Mouse (Mus musculus) intestine, postnatal 0 days (tissue): Measurements from ENCODE around the gene Ncmap. TPM values are rescaled to one million over a fixed set of nuclear protein-coding genes. Genes with fewer than 3 reads are reported as not detected.
"Not testable (repeated sequence)": the region's sequence is repeated elsewhere in the genome, so short reads cannot be mapped to it uniquely, and the experiment has no call there.

Source experiments
- ATAC-seq: fragments of 200-750 bp; cut with Nextera tagmentation; 2 replicates; pipeline ENCODE4 v1.8.0; 2017; ENCODE audit warnings: mild to moderate bottlenecking, moderate TSS enrichment, moderate library complexity
- H3K27ac ChIP-seq: fragments of 300-500 bp; sonication (generic); 2 replicates; pipeline ENCODE4 v1.5.1; 2014; ENCODE audit warnings: mild to moderate bottlenecking, low read depth, low read length, moderate library complexity
- H3K27me3 ChIP-seq: fragments of 300-500 bp; sonication (generic); replicated peaks from 2 replicates; pipeline ENCODE4 v1.6.1; 2014; ENCODE audit warnings: low read length, mixed read lengths; ENCODE audit not compliant: control insufficient read depth, insufficient read depth
- H3K36me3 ChIP-seq: fragments of 300-500 bp; sonication (generic); 2 replicates; pipeline ENCODE4 v1.6.1; 2014; ENCODE audit warnings: mild to moderate bottlenecking, moderate library complexity; ENCODE audit not compliant: control insufficient read depth, insufficient read depth
- H3K4me1 ChIP-seq: fragments of 300-500 bp; sonication (generic); replicated peaks from 2 replicates; pipeline ENCODE4 v1.6.1; 2014; ENCODE audit warnings: antibody characterized with exemption, low read length, mixed read lengths; ENCODE audit not compliant: control insufficient read depth, insufficient read depth
- H3K4me2 ChIP-seq: fragments of 300-500 bp; sonication (generic); replicated peaks from 2 replicates; pipeline ENCODE4 v1.6.1; 2014; ENCODE audit warnings: low read depth, mild to moderate bottlenecking, moderate library complexity
- H3K4me3 ChIP-seq: fragments of 300-500 bp; sonication (generic); 2 replicates; pipeline ENCODE4 v1.5.1; 2014; ENCODE audit warnings: low read depth, low read length
- H3K9ac ChIP-seq: fragments of 300-500 bp; sonication (generic); 2 replicates; pipeline ENCODE4 v1.6.1; 2014; ENCODE audit warnings: mild to moderate bottlenecking, low read depth, low read length
- H3K9me3 ChIP-seq: fragments of 300-500 bp; sonication (generic); 2 replicates; pipeline ENCODE4 v1.6.1; 2016; ENCODE audit warnings: mixed run types; ENCODE audit not compliant: control insufficient read depth
- CTCF ChIP-seq: sonication (generic); IDR thresholded peaks from 2 replicates; pipeline ENCODE4 v1.5.1; 2016; ENCODE audit warnings: low read depth, mild to moderate bottlenecking, control low read depth, antibody characterized with exemption, moderate library complexity
- WGBS: fragments of 180-500 bp; shearing (Covaris S2); extraction: QIAGEN DNeasy Blood & Tissue Kit; methylation state at CpG from one replicate; pipeline ENCODE4 v1.1.7; 2014; 5-methylcytosine and 5-hydroxymethylcytosine counted together
- polyA plus RNA-seq: library from polyadenylated mRNA; unstranded; fragments of >200 nt; fragmentation: Nextera tagmentation; extraction: Ambion mirVana; gene quantifications from 2 replicates; pipeline ENCODE4 v1.2.1, GENCODE M21; 2015

The Ncmap gene
- polyA plus RNA-seq, 1 experiment from 2014 or later, result 2.5 TPM

GRCm38 (mm10) chr4:135358736-135359135 is 39.3 kb downstream of the Ncmap start:
- Histone ChIP-seq H3K4me2 (no peak overlapping the region), H3K27ac (no peak overlapping the region), H3K9me3 (no peaks in the 10 kb centered on the region), H3K4me3 (no peak overlapping the region), H3K4me1 (peaks cover 5% of the 10 kb centered on the region; the same call in 1 of the 2 replicates), H3K27me3 (no peaks in the 10 kb centered on the region), H3K36me3 (no peaks in the 10 kb centered on the region), H3K9ac (no peak overlapping the region)
- WGBS, result under 1% methylated on average over 6 of the region's 6 CpGs
- peak; percentile 72 for TF ChIP-seq CTCF
- no peak for ATAC-seq

- no peak overlapping the region for H3K4me2 ChIP-seq
- no peak overlapping the region for H3K4me3 ChIP-seq
- no peaks in the 10 kb centered on the region for H3K36me3 ChIP-seq
- 66% methylated on average over 12 of the region's 12 CpGs for WGBS
- H3K27ac ChIP-seq, result no peak overlapping the region
- H3K9ac ChIP-seq, result no peak overlapping the region
- no peaks in the 10 kb centered on the region for H3K9me3 ChIP-seq
- peaks cover 5% of the 10 kb centered on the region; the same call in 1 of the 2 replicates for H3K4me1 ChIP-seq
- no peaks in the 10 kb centered on the region for H3K27me3 ChIP-seq
- no peak for ATAC-seq
- TF ChIP-seq CTCF, result no peak
These were observed 40.7 kb downstream of the Ncmap start for GRCm38 (mm10) chr4:135357221-135357920.

- ATAC-seq, result no peak
- no peak overlapping the region for H3K4me2 ChIP-seq
These were observed 42.0 kb downstream of the Ncmap start for GRCm38 (mm10) chr4:135355886-135356550.

GRCm38 (mm10) chr4:135354751-135355150 is 43.3 kb downstream of the Ncmap start:
- not testable (repeated sequence) for H3K4me1 ChIP-seq, H3K27ac ChIP-seq, H3K27me3 ChIP-seq, H3K9me3 ChIP-seq, H3K4me3 ChIP-seq, ATAC-seq, H3K36me3 ChIP-seq, H3K9ac ChIP-seq, H3K4me2 ChIP-seq

More at GRCm38 (mm10) chr4:135355886-135356550, 42.0 kb downstream of the Ncmap start:
- Histone ChIP-seq H3K4me1 (peaks cover 8% of the 10 kb centered on the region; the same call in 1 of the 2 replicates), H3K27me3 (no peaks in the 10 kb centered on the region), H3K36me3 (no peaks in the 10 kb centered on the region), H3K4me3 (no peak overlapping the region), H3K27ac (no peak overlapping the region), H3K9me3 (no peaks in the 10 kb centered on the region), H3K9ac (no peak overlapping the region)
- 40% methylated on average over 9 of the region's 9 CpGs for WGBS
- no peak for TF ChIP-seq CTCF

- Histone ChIP-seq H3K36me3 (0 out of 2 replicates have a peak, but pooled peaks cover 3% of the 10 kb centered on the region), H3K4me3 (peak overlapping the region; percentile 78), H3K4me1 (peaks cover 8% of the 10 kb centered on the region; the same call in 1 of the 2 replicates), H3K9me3 (no peaks in the 10 kb centered on the region), H3K27ac (peak overlapping the region; percentile 93), H3K4me2 (peak overlapping the region; percentile 76), H3K27me3 (no peaks in the 10 kb centered on the region), H3K9ac (peak overlapping the region; percentile 19; the same call in 1 of the 2 replicates)
- ATAC-seq, result no peak
- 8% methylated on average over 12 of the region's 12 CpGs for WGBS
- TF ChIP-seq CTCF, result no peak
These were observed 44.1 kb downstream of the Ncmap start for GRCm38 (mm10) chr4:135353794-135354450.
